Mouse (Mus musculus) stomach, postnatal 0 days (tissue): ENCODE measurements around the gene Dmtf1.

Experiments used
- CTCF ChIP-seq: IDR thresholded peaks from 2 replicates; pipeline ENCODE4 v1.5.1; 2016; ENCODE audit warnings: antibody characterized with exemption, low read depth, mild to moderate bottlenecking, moderate library complexity
- EP300 ChIP-seq: optimal IDR thresholded peaks from 2 replicates; pipeline ENCODE3; 2016; ENCODE audit warnings: antibody characterized with exemption

DNA sequence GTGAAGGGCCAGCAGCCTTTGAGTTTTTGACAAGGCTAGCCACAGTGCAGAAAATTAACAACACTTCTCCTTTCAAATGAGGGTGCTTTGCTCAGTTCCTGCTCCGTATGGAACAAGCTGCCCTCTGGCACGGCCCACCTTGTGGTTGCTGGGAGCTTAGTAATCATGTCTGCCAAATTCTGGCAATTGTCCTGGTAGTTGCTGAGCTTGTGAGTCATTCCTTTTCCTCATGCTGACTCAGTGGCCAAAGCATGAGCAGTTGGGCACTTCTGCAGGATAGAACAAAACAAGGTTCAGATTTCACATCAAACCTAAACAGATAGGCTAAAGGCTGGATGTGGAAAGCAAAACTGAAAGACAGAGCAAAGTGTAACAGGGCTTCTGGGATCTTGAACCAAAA lies 92.7 kb downstream of the Dmtf1 start:
- TF ChIP-seq CTCF = no peak; the same call in 1 of the 2 replicates
- no peak for TF ChIP-seq EP300
